ENCODE assay signal across 14 mouse cellular contexts in genomic region chr2:38608831-38609309, GRCm38 (mm10). TPM values are rescaled to one million over a fixed set of nuclear protein-coding genes. Genes with fewer than 3 reads are reported as not detected.
DNase-seq lines count a peak whose midpoint lies in the region; ATAC-seq lines count a peak whose summit lies in the region.
"Had no signal": no experiment of that assay in that cellular context is flagged by ENCODE, and none has a peak within 500 bp of the region (broad histone marks: within the 10 kb centered on the region; RNA-seq: fewer than 3 reads in every experiment).

No protein-coding gene starts in this region.

- peaks cover 12% of the 10 kb centered on the region; the same call in 1 of the 2 replicates for H3K36me3 ChIP-seq in neural tube, embryonic 13.5 days
- H3K36me3 ChIP-seq in forebrain, embryonic 14.5 days (ENCODE audit: control insufficient read depth, insufficient read depth, low read length) = peaks cover 12% of the 10 kb centered on the region; the same call in 1 of the 2 replicates
- H3K36me3 ChIP-seq in hindbrain, embryonic 16.5 days (ENCODE audit: control insufficient read depth, insufficient read depth, low read length) = no peaks in the 10 kb centered on the region

- H3K9me3 ChIP-seq in neural tube, embryonic 13.5 days = no peaks in the 10 kb centered on the region
- H3K9me3 ChIP-seq in forebrain, embryonic 14.5 days (replicated peaks; ENCODE audit: control insufficient read depth, low read length) = no peaks in the 10 kb centered on the region
- H3K9me3 ChIP-seq in hindbrain, embryonic 16.5 days (ENCODE audit: control insufficient read depth, low read length) = no peaks in the 10 kb centered on the region
- H3K9me3 ChIP-seq: heart, embryonic 13.5 days had no signal

- H3K4me2 ChIP-seq in neural tube, embryonic 13.5 days = no peak overlapping the region
- H3K4me2 ChIP-seq in forebrain, embryonic 14.5 days (ENCODE audit: low read length) = peak overlapping the region; percentile 25; the same call in 1 of the 2 replicates
- no peak overlapping the region for H3K4me2 ChIP-seq in hindbrain, embryonic 16.5 days (ENCODE audit: low read length)
- H3K4me2 ChIP-seq: heart, embryonic 13.5 days had no signal

- peak overlapping the region; percentile 68 for H3K27ac ChIP-seq in neural tube, embryonic 13.5 days (replicated peaks)
- peak overlapping the region; percentile 66 for H3K27ac ChIP-seq in forebrain, embryonic 14.5 days (ENCODE audit: low read depth, low read length)
- 0 out of 2 replicates have a peak overlapping the region, but pooled peaks have one; percentile 23 for H3K27ac ChIP-seq in hindbrain, embryonic 16.5 days (ENCODE audit: low read depth, low read length)
- H3K27ac ChIP-seq: heart, embryonic 13.5 days had no signal

- ATAC-seq in neural tube, embryonic 13.5 days (ENCODE audit: low read depth) = peak; percentile 48; the same call in 1 of the 2 replicates
- peak; percentile 51 for ATAC-seq in forebrain, embryonic 14.5 days
- peak; percentile 60 for ATAC-seq in hindbrain, embryonic 16.5 days
- ATAC-seq: lung, postnatal 0 days had no signal

- H3K4me3 ChIP-seq in neural tube, embryonic 13.5 days = no peak overlapping the region
- no peak overlapping the region for H3K4me3 ChIP-seq in forebrain, embryonic 14.5 days (ENCODE audit: low read depth, low read length)
- no peak overlapping the region for H3K4me3 ChIP-seq in hindbrain, embryonic 16.5 days (ENCODE audit: low read length)
- H3K4me3 ChIP-seq: erythroblast, embryonic 14.5 days; heart, embryonic 13.5 days had no signal

- no peaks in the 10 kb centered on the region for H3K27me3 ChIP-seq in neural tube, embryonic 13.5 days
- no peaks in the 10 kb centered on the region for H3K27me3 ChIP-seq in forebrain, embryonic 14.5 days (replicated peaks; ENCODE audit: control insufficient read depth, insufficient read depth, low read length)
- H3K27me3 ChIP-seq in hindbrain, embryonic 16.5 days (replicated peaks; ENCODE audit: control insufficient read depth, insufficient read depth, low read length) = no peaks in the 10 kb centered on the region
- H3K27me3 ChIP-seq: heart, embryonic 13.5 days had no signal

- H3K9ac ChIP-seq in neural tube, embryonic 13.5 days = no peak overlapping the region
- no peak overlapping the region for H3K9ac ChIP-seq in forebrain, embryonic 14.5 days (ENCODE audit: low read length)
- H3K9ac ChIP-seq in hindbrain, embryonic 16.5 days (ENCODE audit: low read depth, low read length) = no peak overlapping the region
- H3K9ac ChIP-seq: heart, embryonic 13.5 days had no signal

- 41% methylated on average over 5 of the region's 5 CpGs for WGBS in neural tube, embryonic 13.5 days
- 46% methylated on average over 5 of the region's 5 CpGs for WGBS in forebrain, embryonic 14.5 days
- 48% methylated on average over 5 of the region's 5 CpGs for WGBS in hindbrain, embryonic 16.5 days

- no peak for DNase-seq in neural tube, embryonic 10.5 days (ENCODE audit: extremely low spot score, low spot score)
- DNase-seq in forebrain, embryonic 14.5 days (ENCODE audit: low spot score) = peak; percentile 55
- no peak for DNase-seq in left cerebral cortex, postnatal 4 days
- no peak for DNase-seq in MN1 (ENCODE audit: low spot score)
- DNase-seq in kidney, adult 11 months = no peak
- DNase-seq: adrenal gland, postnatal 10 days; cerebellum, adult 11 months; gastrocnemius, postnatal 14 days; spleen, adult 18-20 months had no signal

- intact Hi-C loops in left cerebral cortex, postnatal 4 days (cut with DNase I) = no loop called here

- peaks cover 29% of the 10 kb centered on the region for H3K4me1 ChIP-seq in neural tube, embryonic 13.5 days (replicated peaks)
- H3K4me1 ChIP-seq in forebrain, embryonic 14.5 days (ENCODE audit: control insufficient read depth, insufficient read depth, low read length) = peaks cover 23% of the 10 kb centered on the region
- peaks cover 13% of the 10 kb centered on the region for H3K4me1 ChIP-seq in hindbrain, embryonic 16.5 days (ENCODE audit: control insufficient read depth, insufficient read depth, low read depth, low read length)

RNA-seq across cellular contexts. Expression of gene Psmb7, which starts 35.0 kb away (rescaled TPM):
- polyA plus RNA-seq in neural tube, embryonic 13.5 days (2015; fragmentation: Nextera tagmentation; extraction: Ambion mirVana) = 316 and 318 TPM in 2 replicates
- polyA plus RNA-seq in forebrain, embryonic 14.5 days (2014; fragmentation: Nextera tagmentation; extraction: Ambion mirVana) = 328 and 382 TPM in 2 replicates
- 273 and 299 TPM in 2 replicates for polyA plus RNA-seq in hindbrain, embryonic 16.5 days (2015; fragmentation: Nextera tagmentation; extraction: Ambion mirVana)
- total RNA-seq in left cerebral cortex, postnatal 4 days (2021) = 100 to 1,000 TPM; 231 to 253 TPM
